Mouse (Mus musculus): ENCODE data around the gene Dhx8. TPM values are rescaled to one million over a fixed set of nuclear protein-coding genes. Genes with fewer than 3 reads are reported as not detected.
A peak's percentile ranks its signal among the peaks of the same experiment; 100 is the strongest.

Gene Dhx8
- polyA plus RNA-seq (2015; fragmentation: Nextera tagmentation; extraction: Ambion mirVana) = 25.6 and 28.5 TPM in 2 replicates

- peak; percentile 99 for ATAC-seq
- Histone ChIP-seq H3K4me2 (ENCODE audit: low read length) (peak within 1 kb of the TSS; percentile 86), H3K27ac (ENCODE audit: low read depth, low read length) (no peak within 1 kb of the TSS), H3K36me3 (ENCODE audit: control insufficient read depth, insufficient read depth, low read length) (peaks cover 13% of the 10 kb centered on the region), H3K27me3 (replicated peaks; ENCODE audit: control insufficient read depth, insufficient read depth, low read length) (no peaks in the 10 kb centered on the region), H3K4me1 (ENCODE audit: control insufficient read depth, insufficient read depth, low read depth, low read length) (peaks cover 6% of the 10 kb centered on the region), H3K4me3 (ENCODE audit: low read length) (peak within 1 kb of the TSS; percentile 50), H3K9me3 (ENCODE audit: control insufficient read depth, low read length) (no peaks in the 10 kb centered on the region), H3K9ac (ENCODE audit: low read depth, low read length) (peak within 1 kb of the TSS; percentile 60)
- WGBS = under 1% methylated on average over 51 of the region's 51 CpGs
These were observed at the start of gene Dhx8 for GRCm38 (mm10) chr11:101732518-101733440. Gene Dhx8, plus strand, starts transcription at chr11:101732919.

GRCm38 (mm10) chr11:101687351-101688301, 45.1 kb upstream of the Dhx8 start:
- Histone ChIP-seq H3K4me3 (ENCODE audit: low read length) (no peak overlapping the region), H3K9ac (ENCODE audit: low read depth, low read length) (no peak overlapping the region), H3K9me3 (ENCODE audit: control insufficient read depth, low read length) (no peaks in the 10 kb centered on the region), H3K27ac (ENCODE audit: low read depth, low read length) (peak overlapping the region; percentile 26; the same call in 1 of the 2 replicates), H3K36me3 (ENCODE audit: control insufficient read depth, insufficient read depth, low read length) (no peaks in the 10 kb centered on the region), H3K4me1 (ENCODE audit: control insufficient read depth, insufficient read depth, low read depth, low read length) (peaks cover 3% of the 10 kb centered on the region), H3K4me2 (ENCODE audit: low read length) (peak overlapping the region; percentile 13; the same call in 1 of the 2 replicates), H3K27me3 (replicated peaks; ENCODE audit: control insufficient read depth, insufficient read depth, low read length) (no peaks in the 10 kb centered on the region)
- 0 out of 2 replicates have a peak, but pooled peaks have one; percentile 58 for ATAC-seq
- WGBS = 53% methylated on average over 13 of the region's 13 CpGs

GRCm38 (mm10) chr11:101689701-101690113, 43.0 kb upstream of the Dhx8 start:
- Histone ChIP-seq H3K36me3 (ENCODE audit: control insufficient read depth, insufficient read depth, low read length) (no peaks in the 10 kb centered on the region), H3K4me1 (ENCODE audit: control insufficient read depth, insufficient read depth, low read depth, low read length) (peaks cover 3% of the 10 kb centered on the region), H3K4me3 (ENCODE audit: low read length) (no peak overlapping the region), H3K9me3 (ENCODE audit: control insufficient read depth, low read length) (no peaks in the 10 kb centered on the region), H3K27me3 (replicated peaks; ENCODE audit: control insufficient read depth, insufficient read depth, low read length) (no peaks in the 10 kb centered on the region), H3K27ac (ENCODE audit: low read depth, low read length) (no peak overlapping the region), H3K4me2 (ENCODE audit: low read length) (no peak overlapping the region), H3K9ac (ENCODE audit: low read depth, low read length) (no peak overlapping the region)
- no peak; the same call in 1 of the 2 replicates for ATAC-seq
- WGBS = 37% methylated on average over 10 of the region's 10 CpGs

- H3K4me2 ChIP-seq (ENCODE audit: low read length) = no peak overlapping the region
- H3K4me3 ChIP-seq (ENCODE audit: low read length) = no peak overlapping the region
- no peaks in the 10 kb centered on the region for H3K27me3 ChIP-seq (replicated peaks; ENCODE audit: control insufficient read depth, insufficient read depth, low read length)
- 66% methylated on average over 5 of the region's 5 CpGs for WGBS
- H3K27ac ChIP-seq (ENCODE audit: low read depth, low read length) = no peak overlapping the region
- H3K36me3 ChIP-seq (ENCODE audit: control insufficient read depth, insufficient read depth, low read length) = no peaks in the 10 kb centered on the region
- H3K4me1 ChIP-seq (ENCODE audit: control insufficient read depth, insufficient read depth, low read depth, low read length) = peaks cover 5% of the 10 kb centered on the region
- ATAC-seq = no peak
- H3K9ac ChIP-seq (ENCODE audit: low read depth, low read length) = no peak overlapping the region
- H3K9me3 ChIP-seq (ENCODE audit: control insufficient read depth, low read length) = no peaks in the 10 kb centered on the region
These were observed 42.4 kb upstream of the Dhx8 start for GRCm38 (mm10) chr11:101690326-101690725.

- Histone ChIP-seq H3K9me3 (ENCODE audit: control insufficient read depth, low read length) (no peaks in the 10 kb centered on the region), H3K27ac (ENCODE audit: low read depth, low read length) (peak overlapping the region; percentile 73), H3K4me2 (ENCODE audit: low read length) (peak overlapping the region; percentile 62), H3K9ac (ENCODE audit: low read depth, low read length) (peak overlapping the region; percentile 57), H3K27me3 (replicated peaks; ENCODE audit: control insufficient read depth, insufficient read depth, low read length) (no peaks in the 10 kb centered on the region), H3K36me3 (ENCODE audit: control insufficient read depth, insufficient read depth, low read length) (no peaks in the 10 kb centered on the region), H3K4me3 (ENCODE audit: low read length) (peak overlapping the region; percentile 35), H3K4me1 (ENCODE audit: control insufficient read depth, insufficient read depth, low read depth, low read length) (peaks cover 15% of the 10 kb centered on the region)
- peak; percentile 80 for ATAC-seq
- WGBS = 2% methylated on average over 20 of the region's 20 CpGs
These were observed 36.6 kb upstream of the Dhx8 start for GRCm38 (mm10) chr11:101695906-101696661.

GRCm38 (mm10) chr11:101697156-101697861, 35.4 kb upstream of the Dhx8 start:
- H3K27ac ChIP-seq (ENCODE audit: low read depth, low read length) = no peak overlapping the region
- H3K36me3 ChIP-seq (ENCODE audit: control insufficient read depth, insufficient read depth, low read length) = no peaks in the 10 kb centered on the region
- H3K4me3 ChIP-seq (ENCODE audit: low read length) = no peak overlapping the region
- H3K4me2 ChIP-seq (ENCODE audit: low read length) = no peak overlapping the region
- ATAC-seq = no peak
- 94% methylated on average over 9 of the region's 9 CpGs for WGBS
- no peak overlapping the region for H3K9ac ChIP-seq (ENCODE audit: low read depth, low read length)
- no peaks in the 10 kb centered on the region for H3K27me3 ChIP-seq (replicated peaks; ENCODE audit: control insufficient read depth, insufficient read depth, low read length)
- H3K9me3 ChIP-seq (ENCODE audit: control insufficient read depth, low read length) = no peaks in the 10 kb centered on the region
- H3K4me1 ChIP-seq (ENCODE audit: control insufficient read depth, insufficient read depth, low read depth, low read length) = peaks cover 15% of the 10 kb centered on the region

GRCm38 (mm10) chr11:101698114-101698513, 34.6 kb upstream of the Dhx8 start:
- no peak for ATAC-seq
- Histone ChIP-seq H3K27me3 (replicated peaks; ENCODE audit: control insufficient read depth, insufficient read depth, low read length) (no peaks in the 10 kb centered on the region), H3K4me3 (ENCODE audit: low read length) (no peak overlapping the region), H3K4me2 (ENCODE audit: low read length) (no peak overlapping the region), H3K36me3 (ENCODE audit: control insufficient read depth, insufficient read depth, low read length) (no peaks in the 10 kb centered on the region), H3K4me1 (ENCODE audit: control insufficient read depth, insufficient read depth, low read depth, low read length) (peaks cover 15% of the 10 kb centered on the region), H3K27ac (ENCODE audit: low read depth, low read length) (no peak overlapping the region), H3K9ac (ENCODE audit: low read depth, low read length) (no peak overlapping the region), H3K9me3 (ENCODE audit: control insufficient read depth, low read length) (no peaks in the 10 kb centered on the region)

- no peak for ATAC-seq
- 80% methylated on average over 1 of the region's 1 CpGs for WGBS
These were observed 33.2 kb upstream of the Dhx8 start for GRCm38 (mm10) chr11:101699556-101699955.

More at GRCm38 (mm10) chr11:101699556-101699955, 33.2 kb upstream of the Dhx8 start:
- Histone ChIP-seq H3K36me3 (ENCODE audit: control insufficient read depth, insufficient read depth, low read length) (no peaks in the 10 kb centered on the region), H3K4me1 (ENCODE audit: control insufficient read depth, insufficient read depth, low read depth, low read length) (peaks cover 15% of the 10 kb centered on the region), H3K9ac (ENCODE audit: low read depth, low read length) (no peak overlapping the region), H3K9me3 (ENCODE audit: control insufficient read depth, low read length) (no peaks in the 10 kb centered on the region), H3K4me2 (ENCODE audit: low read length) (no peak overlapping the region), H3K27ac (ENCODE audit: low read depth, low read length) (no peak overlapping the region), H3K4me3 (ENCODE audit: low read length) (no peak overlapping the region), H3K27me3 (replicated peaks; ENCODE audit: control insufficient read depth, insufficient read depth, low read length) (no peaks in the 10 kb centered on the region)
